Mouse (Mus musculus): ENCODE data around the gene Nxpe3.

- TF ChIP-seq POLR2A (IDR thresholded peaks at IDR 0.05; ENCODE audit: extremely low read depth, insufficient read depth, low read length) (no peak), CTCF (IDR thresholded peaks at IDR 0.05; ENCODE audit: extremely low read depth, insufficient read depth, low read length) (no peak)
These were observed 6.5 kb downstream of the Nxpe3 start for GRCm38 (mm10) chr16:55888584-55888960.
